Comparison of ENCODE assay signal across 26 mouse cellular contexts in the genomic region with DNA sequence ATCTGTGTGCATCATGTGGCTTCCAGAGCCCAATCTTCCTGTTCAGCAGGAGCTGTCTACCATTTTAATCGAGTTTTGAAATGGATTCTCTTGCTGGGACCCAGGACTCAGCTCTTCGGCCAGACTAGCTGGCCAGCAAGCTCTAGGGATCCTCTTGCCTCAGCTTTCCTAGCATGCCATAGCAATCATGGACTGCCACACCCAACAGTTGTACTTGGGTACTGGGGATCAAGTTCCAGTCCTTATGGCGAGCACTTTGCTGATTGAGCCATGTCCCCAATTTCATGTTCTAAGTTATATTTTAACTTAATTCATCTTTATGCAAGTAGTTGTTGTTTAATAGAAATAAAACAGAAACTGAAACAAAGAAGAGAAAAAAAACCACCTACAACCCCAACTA.
"Had no signal": no experiment of that assay in that cellular context is flagged by ENCODE, and none has a peak within 500 bp of the region (broad histone marks: within the 10 kb centered on the region; RNA-seq: fewer than 3 reads in every experiment).

No protein-coding gene starts in this region.

- H3K27me3 ChIP-seq: heart, embryonic 12.5 days; hindbrain, embryonic 12.5 days; kidney, embryonic 15.5 days; liver, embryonic 13.5 days had no signal

- H3K9ac ChIP-seq: heart, embryonic 12.5 days; hindbrain, embryonic 12.5 days; hindbrain, embryonic 14.5 days; kidney, embryonic 15.5 days; limb, embryonic 12.5 days; liver, embryonic 13.5 days had no signal

- H3K9me3 ChIP-seq: heart, embryonic 10.5 days; heart, embryonic 12.5 days; hindbrain, embryonic 10.5 days; hindbrain, embryonic 12.5 days; kidney, embryonic 15.5 days; limb, embryonic 10.5 days; limb, embryonic 12.5 days; liver, embryonic 13.5 days had no signal

- H3K4me2 ChIP-seq: heart, embryonic 12.5 days; hindbrain, embryonic 12.5 days; hindbrain, embryonic 14.5 days; kidney, embryonic 15.5 days; limb, embryonic 12.5 days; liver, embryonic 11.5 days; liver, embryonic 13.5 days had no signal

- H3K27ac ChIP-seq: gastrocnemius, adult 2 months; heart, embryonic 10.5 days; hindbrain, embryonic 10.5 days; hindbrain, embryonic 12.5 days; hindbrain, embryonic 14.5 days; kidney, embryonic 15.5 days; kidney, postnatal 0 days; limb, embryonic 10.5 days; limb, embryonic 12.5 days; liver, embryonic 13.5 days had no signal

- ATAC-seq: hindbrain, embryonic 16.5 days; inflammation-experienced regulatory T-cells, adult 6 months had no signal

- H3K36me3 ChIP-seq: heart, embryonic 10.5 days; heart, embryonic 12.5 days; hindbrain, embryonic 10.5 days; hindbrain, embryonic 12.5 days; kidney, embryonic 15.5 days; limb, embryonic 10.5 days; limb, embryonic 12.5 days; liver, embryonic 13.5 days had no signal

- H3K4me1 ChIP-seq: heart, embryonic 10.5 days; heart, embryonic 12.5 days; hindbrain, embryonic 10.5 days; hindbrain, embryonic 12.5 days; kidney, embryonic 15.5 days; limb, embryonic 10.5 days; limb, embryonic 12.5 days; liver, embryonic 13.5 days had no signal

- H3K4me3 ChIP-seq: gastrocnemius, adult 2 months; heart, embryonic 10.5 days; heart, embryonic 12.5 days; hindbrain, embryonic 10.5 days; hindbrain, embryonic 12.5 days; kidney, embryonic 15.5 days; limb, embryonic 10.5 days; limb, embryonic 12.5 days; liver, embryonic 13.5 days had no signal

- DNase-seq: gastrocnemius, adult 2 months; gastrocnemius, postnatal 10 days; gastrocnemius, postnatal 25 days; heart, adult 18-20 months; heart, postnatal 10 days; heart, postnatal 4 days; kidney, adult 11 months; kidney, adult 2 months; kidney, adult 9 months; kidney, postnatal 14 days; kidney, postnatal 36 days; layer of hippocampus, adult 9-11 months; layer of hippocampus, postnatal 36 days; liver, embryonic 13.5 days had no signal
